Mouse (Mus musculus) forebrain, postnatal 0 days (tissue): ENCODE results near the gene Akap2. TPM values are rescaled to one million over a fixed set of nuclear protein-coding genes. Genes with fewer than 3 reads are reported as not detected.

Experiments
- ATAC-seq: fragments of 200-750 bp; cut with Nextera tagmentation; 2 replicates; pipeline ENCODE4 v1.8.0; 2017; ENCODE audit warnings: mild to moderate bottlenecking, moderate library complexity
- DNase-seq: peaks from one replicate; pipeline ENCODE4 v3.0.0-alpha.2; 2015
- H3K27ac ChIP-seq: fragments of 300-500 bp; sonication (generic); 2 replicates; pipeline ENCODE4 v1.5.1; 2014; ENCODE audit warnings: low read depth, mild to moderate bottlenecking, antibody characterized with exemption, low read length, moderate library complexity, mixed read lengths
- H3K27me3 ChIP-seq: fragments of 300-500 bp; sonication (generic); 2 replicates; pipeline ENCODE4 v1.6.1; 2014; ENCODE audit warnings: mild to moderate bottlenecking, low read length, mixed read lengths; ENCODE audit not compliant: insufficient read depth
- H3K36me3 ChIP-seq: fragments of 300-500 bp; sonication (generic); 2 replicates; pipeline ENCODE4 v1.6.1; 2014; ENCODE audit warnings: mild to moderate bottlenecking, moderate library complexity; ENCODE audit not compliant: insufficient read depth
- H3K4me1 ChIP-seq: fragments of 300-500 bp; sonication (generic); 2 replicates; pipeline ENCODE4 v1.6.1; 2014; ENCODE audit warnings: antibody characterized with exemption; ENCODE audit not compliant: insufficient read depth
- H3K4me2 ChIP-seq: fragments of 300-500 bp; sonication (generic); 2 replicates; pipeline ENCODE4 v1.6.1; 2014; ENCODE audit warnings: low read depth, mild to moderate bottlenecking, moderate library complexity
- H3K4me3 ChIP-seq: fragments of 300-500 bp; sonication (generic); 2 replicates; pipeline ENCODE4 v1.5.1; 2014; ENCODE audit warnings: low read depth, low read length, mixed read lengths
- H3K9ac ChIP-seq: fragments of 300-500 bp; sonication (generic); 2 replicates; pipeline ENCODE4 v1.6.1; 2014; ENCODE audit warnings: mild to moderate bottlenecking
- H3K9me3 ChIP-seq: fragments of 300-500 bp; sonication (generic); 2 replicates; pipeline ENCODE4 v1.6.1; 2016; ENCODE audit warnings: low read length
- CTCF ChIP-seq: sonication (generic); IDR thresholded peaks from 2 replicates; pipeline ENCODE4 v1.5.1; 2016; ENCODE audit warnings: antibody characterized with exemption, control low read depth, low read depth
- WGBS: fragments of 180-500 bp; shearing (Covaris S2); extraction: QIAGEN DNeasy Blood & Tissue Kit; methylation state at CpG from one replicate; pipeline ENCODE4 v1.1.7; 2014; 5-methylcytosine and 5-hydroxymethylcytosine counted together
- polyA plus RNA-seq: library from polyadenylated mRNA; unstranded; fragments of >200 nt; fragmentation: Nextera tagmentation; extraction: Ambion mirVana; gene quantifications from 2 replicates; pipeline ENCODE4 v1.2.1, GENCODE M21; 2015
- total RNA-seq: library from RNA; depleted of rRNA; stranded (reverse); fragments of >200 nt; gene quantifications from 2 replicates; pipeline ENCODE4 v1.2.3, GENCODE M21; 2014

Gene Akap2
- total and polyA plus RNA-seq, 2 experiments from 2014 or later: 7.0 to 15.0 TPM

DNA sequence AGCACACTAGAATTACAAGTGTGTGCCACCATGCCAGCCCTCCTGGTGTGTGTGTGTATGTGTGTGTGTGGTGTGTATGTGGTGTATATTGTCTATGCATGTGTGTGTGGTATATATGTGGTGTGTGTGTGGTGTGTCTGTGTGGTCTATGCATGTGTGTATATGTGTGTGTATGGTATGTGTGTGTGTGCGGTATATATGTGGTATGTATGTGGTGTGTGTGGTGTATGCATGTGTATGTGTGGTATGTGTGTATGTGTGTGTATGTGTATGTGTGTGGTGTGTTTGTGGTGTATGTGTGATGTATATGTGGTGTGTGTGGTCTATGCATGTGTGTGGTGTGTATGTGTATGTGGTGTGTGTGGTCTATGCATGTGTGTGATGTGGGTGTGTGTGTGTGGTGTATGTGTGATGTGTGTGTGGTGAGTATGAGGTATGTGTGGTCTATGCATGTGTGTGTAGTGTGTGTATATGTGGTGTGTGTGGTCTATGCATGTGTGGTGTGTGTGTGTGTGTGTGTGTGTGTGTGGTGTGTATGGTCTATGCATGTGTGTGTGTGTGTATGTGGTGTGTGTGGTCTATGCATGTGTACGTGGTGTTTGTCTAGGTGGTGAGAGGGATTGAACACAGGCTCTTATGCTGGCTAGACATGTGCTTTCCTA is 54.2 kb downstream of the Akap2 start:
- Histone ChIP-seq H3K9me3 (no peaks in the 10 kb centered on the region), H3K9ac (no peak overlapping the region), H3K4me1 (no peaks in the 10 kb centered on the region), H3K27ac (no peak overlapping the region), H3K4me2 (no peak overlapping the region), H3K4me3 (no peak overlapping the region), H3K27me3 (no peaks in the 10 kb centered on the region), H3K36me3 (no peaks in the 10 kb centered on the region)
- TF ChIP-seq CTCF: no peak
- ATAC-seq (no peak), DNase-seq (no peak)
- 87% methylated on average over 2 of the region's 2 CpGs for WGBS

DNA sequence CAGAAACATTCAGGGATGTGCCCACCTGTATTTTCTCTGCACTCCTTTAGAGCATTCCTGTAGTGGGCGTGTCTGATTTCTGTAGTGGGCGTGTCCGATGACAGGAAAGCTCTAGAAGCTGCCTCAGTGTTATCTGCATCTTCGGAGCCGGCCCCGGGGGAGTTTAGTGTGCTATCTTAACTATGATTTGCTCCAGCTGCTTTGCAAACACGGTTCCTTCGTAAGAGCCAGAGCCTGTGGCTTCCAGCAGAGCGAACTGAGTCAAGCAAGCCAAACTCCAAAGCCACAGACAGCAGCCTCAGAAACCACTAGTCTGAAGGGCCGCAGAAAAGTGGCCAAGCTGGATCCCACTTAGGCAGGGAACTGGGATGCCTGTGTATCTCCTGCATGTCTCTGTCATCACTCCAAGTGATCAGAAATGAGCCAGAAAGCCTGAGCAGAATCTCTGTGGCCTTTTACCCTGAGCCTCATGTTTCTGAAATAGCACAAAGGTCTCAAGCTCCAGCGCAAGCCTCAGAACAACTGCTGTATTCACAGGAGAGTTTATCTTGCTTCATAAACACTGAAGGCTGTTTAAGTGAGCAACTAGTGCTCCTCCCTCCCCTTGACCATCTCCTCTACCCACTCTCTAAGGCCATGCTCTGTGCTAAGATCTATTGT is 55.5 kb downstream of the Akap2 start:
- no peak overlapping the region for H3K4me3 ChIP-seq
- no peaks in the 10 kb centered on the region for H3K36me3 ChIP-seq
- no peak for TF ChIP-seq CTCF
- H3K9me3 ChIP-seq: no peaks in the 10 kb centered on the region
- no peak overlapping the region for H3K4me2 ChIP-seq
- no peak overlapping the region for H3K9ac ChIP-seq
- 61% methylated on average over 11 of the region's 11 CpGs for WGBS
- no peak overlapping the region for H3K27ac ChIP-seq
- ATAC-seq (no peak), DNase-seq (no peak)
- H3K4me1 ChIP-seq: no peaks in the 10 kb centered on the region
- no peaks in the 10 kb centered on the region for H3K27me3 ChIP-seq

- H3K4me1 ChIP-seq: no peaks in the 10 kb centered on the region
- no peaks in the 10 kb centered on the region for H3K36me3 ChIP-seq
- no peak for DNase-seq
- no peaks in the 10 kb centered on the region for H3K9me3 ChIP-seq
- WGBS: 81% methylated on average over 4 of the region's 4 CpGs
- ATAC-seq: no peak
- no peak overlapping the region for H3K4me3 ChIP-seq
- no peak overlapping the region for H3K9ac ChIP-seq
- no peaks in the 10 kb centered on the region for H3K27me3 ChIP-seq
- H3K4me2 ChIP-seq: no peak overlapping the region
- TF ChIP-seq CTCF: no peak
- H3K27ac ChIP-seq: no peak overlapping the region
These were observed 57.1 kb downstream of the Akap2 start for GRCm38 (mm10) chr4:57774517-57774916.

DNA sequence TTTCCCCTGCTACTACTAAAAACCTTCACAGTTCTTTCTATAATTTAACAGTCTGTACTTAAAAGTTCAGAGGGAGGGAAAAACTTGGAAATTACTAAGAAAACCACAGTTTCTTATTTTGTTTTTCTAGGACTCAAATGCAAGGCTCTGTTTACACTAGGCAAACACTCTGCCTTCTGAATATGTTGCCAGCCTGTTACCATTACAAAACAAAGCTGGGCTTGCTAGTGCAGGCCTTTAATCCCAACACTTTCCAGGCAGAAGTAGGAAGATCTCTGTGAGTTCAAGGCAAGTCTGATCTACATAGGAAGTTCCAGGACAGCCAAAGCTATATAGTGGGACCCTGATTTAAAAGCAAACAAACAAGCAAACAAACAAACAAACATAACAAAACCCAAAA is 58.1 kb downstream of the Akap2 start:
- Histone ChIP-seq H3K27me3 (no peaks in the 10 kb centered on the region), H3K4me3 (no peak overlapping the region), H3K9me3 (no peaks in the 10 kb centered on the region), H3K36me3 (no peaks in the 10 kb centered on the region), H3K4me2 (no peak overlapping the region), H3K27ac (no peak overlapping the region), H3K9ac (no peak overlapping the region), H3K4me1 (no peaks in the 10 kb centered on the region)
- no peak for TF ChIP-seq CTCF
- ATAC-seq (no peak), DNase-seq (no peak)

DNA sequence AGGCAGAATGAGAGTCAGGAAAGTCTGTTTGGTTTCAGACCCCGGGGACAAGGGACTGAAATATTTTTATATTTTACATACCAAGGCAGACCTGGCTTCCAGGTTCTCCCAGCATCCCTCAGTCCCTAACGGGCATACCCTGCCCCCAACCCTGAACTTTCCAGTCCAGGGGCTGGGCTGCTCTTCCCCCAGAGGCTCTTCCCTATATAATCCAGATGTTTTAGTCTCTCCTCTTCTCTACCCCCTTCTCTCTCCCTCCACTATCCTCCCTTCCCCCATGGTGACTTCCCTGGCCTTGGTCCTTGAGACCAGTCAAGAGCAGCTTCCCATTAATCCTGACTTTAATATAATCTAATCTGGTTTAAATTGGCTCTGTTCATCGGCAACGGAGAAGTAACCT is 62.9 kb downstream of the Akap2 start:
- Histone ChIP-seq H3K4me2 (no peak overlapping the region), H3K36me3 (no peaks in the 10 kb centered on the region), H3K27ac (no peak overlapping the region), H3K9ac (no peak overlapping the region), H3K4me3 (no peak overlapping the region), H3K27me3 (no peaks in the 10 kb centered on the region), H3K4me1 (peaks cover 7% of the 10 kb centered on the region; the same call in 1 of the 2 replicates), H3K9me3 (no peaks in the 10 kb centered on the region)
- no peak for ATAC-seq
- WGBS: 27% methylated on average over 4 of the region's 4 CpGs
- DNase-seq: no peak
- no peak for TF ChIP-seq CTCF

DNA sequence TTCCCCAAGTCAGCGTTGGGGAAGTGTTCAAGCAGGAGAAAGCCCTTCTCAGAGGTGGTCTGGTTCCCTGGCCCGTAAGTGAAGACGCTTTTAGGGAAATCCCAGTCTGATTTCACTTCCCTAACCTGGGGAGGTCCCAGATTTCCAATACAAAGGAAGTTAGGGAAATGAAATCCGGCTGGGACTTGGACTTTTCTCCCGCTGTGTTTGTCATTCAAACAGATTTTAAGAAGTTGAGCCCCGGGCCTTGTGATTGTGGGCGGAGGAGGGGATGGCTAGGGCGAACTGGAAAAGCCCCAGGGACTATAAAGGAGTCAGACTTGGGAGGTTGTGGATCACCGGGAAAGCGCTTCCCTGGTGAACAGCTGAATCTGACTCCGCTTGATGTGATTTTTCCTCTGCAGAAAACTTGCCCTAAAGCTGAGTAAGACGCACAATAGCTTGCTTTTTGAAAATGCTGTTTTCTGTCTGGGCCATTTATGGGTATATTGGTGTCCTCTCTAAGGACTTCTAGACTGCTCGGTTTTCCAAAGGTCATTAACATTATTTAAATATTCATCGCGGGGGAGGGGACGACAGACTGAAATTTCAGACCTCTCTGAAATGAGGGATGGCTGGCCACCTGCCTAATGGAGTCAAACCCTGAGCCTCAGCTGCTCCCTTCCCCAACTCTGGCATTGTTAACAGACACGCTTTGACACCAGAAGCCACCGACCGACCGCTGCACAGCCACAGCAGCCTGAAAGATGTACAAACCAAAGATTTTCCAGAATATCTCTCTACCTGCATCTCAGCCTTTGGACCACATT is 63.6 kb downstream of the Akap2 start:
- Histone ChIP-seq H3K4me3 (no peak overlapping the region), H3K4me2 (no peak overlapping the region), H3K36me3 (no peaks in the 10 kb centered on the region), H3K4me1 (peaks cover 7% of the 10 kb centered on the region; the same call in 1 of the 2 replicates), H3K9ac (no peak overlapping the region), H3K27ac (no peak overlapping the region), H3K9me3 (no peaks in the 10 kb centered on the region), H3K27me3 (no peaks in the 10 kb centered on the region)
- ATAC-seq (peak; percentile 14; the same call in 1 of the 2 replicates), DNase-seq (peak; percentile 8)
- 7% methylated on average over 20 of the region's 20 CpGs for WGBS
- no peak for TF ChIP-seq CTCF

GRCm38 (mm10) chr4:57781994-57782393 is 64.5 kb downstream of the Akap2 start:
- Histone ChIP-seq H3K27ac (no peak overlapping the region), H3K4me3 (peak overlapping the region; percentile 45), H3K4me1 (peaks cover 7% of the 10 kb centered on the region; the same call in 1 of the 2 replicates), H3K9me3 (no peaks in the 10 kb centered on the region), H3K9ac (peak overlapping the region; percentile 45), H3K27me3 (no peaks in the 10 kb centered on the region), H3K4me2 (peak overlapping the region; percentile 81), H3K36me3 (no peaks in the 10 kb centered on the region)
- WGBS: under 1% methylated on average over 26 of the region's 26 CpGs
- ATAC-seq (peak; percentile 75), DNase-seq (peak; percentile 41)
- TF ChIP-seq CTCF: no peak
